In genomic region chr9:64232257-64232957, GRCm38 (mm10) we compare ENCODE assay signal across 8 mouse cellular contexts. TPM values are rescaled to one million over a fixed set of nuclear protein-coding genes. Genes with fewer than 3 reads are reported as not detected.
A peak's percentile ranks its signal among the peaks of the same experiment; 100 is the strongest.
DNase-seq lines count a peak whose midpoint lies in the region; ATAC-seq lines count a peak whose summit lies in the region.

No protein-coding gene starts in this region.

- no peak overlapping the region for H3K4me3 ChIP-seq in heart, embryonic 15.5 days

- 0 out of 2 replicates have a peak overlapping the region, but pooled peaks have one; percentile 23 for H3K4me2 ChIP-seq in heart, embryonic 15.5 days

- WGBS in heart, embryonic 15.5 days = 51% methylated on average over 9 of the region's 9 CpGs

- DNase-seq in kidney, adult 18-20 months = peak; percentile 28
- DNase-seq in kidney, adult 8-10 months = no peak
- DNase-seq in embryo, embryonic 9.5 days (ENCODE audit: extremely low spot score) = peak; percentile 13
- DNase-seq in kidney, postnatal 36 days = peak; percentile 30 to 43
- no peak for DNase-seq in thymus, postnatal 25 days
- DNase-seq in left cerebral cortex, postnatal 36 days (ENCODE audit: low spot score in 2 of 2) = no peak
- DNase-seq in ovary, adult 18-20 months (ENCODE audit: low spot score) = no peak

- no peaks in the 10 kb centered on the region for H3K27me3 ChIP-seq in heart, embryonic 15.5 days

- no peaks in the 10 kb centered on the region for H3K9me3 ChIP-seq in heart, embryonic 15.5 days (replicated peaks)

- H3K9ac ChIP-seq in heart, embryonic 15.5 days = no peak overlapping the region

- H3K36me3 ChIP-seq in heart, embryonic 15.5 days = no peaks in the 10 kb centered on the region

- intact Hi-C loops in left cerebral cortex, postnatal 36 days (cut with DNase I) = no loop called here

- no peak for ATAC-seq in heart, embryonic 15.5 days (replicated peaks; ENCODE audit: insufficient number of reproducible peaks, insufficient read depth, low FRiP score, low read depth)

- peak overlapping the region; percentile 67 for H3K27ac ChIP-seq in heart, embryonic 15.5 days

- peaks cover 35% of the 10 kb centered on the region for H3K4me1 ChIP-seq in heart, embryonic 15.5 days (replicated peaks)

RNA-seq across cellular contexts. Expression of gene Uchl4, which starts 2.6 kb away (rescaled TPM):
- polyA plus RNA-seq in heart, embryonic 15.5 days (2015; fragmentation: Nextera tagmentation; extraction: Ambion mirVana) = 1.3 and 2.0 TPM in 2 replicates
- 1 to 10 TPM; 2.4 to 2.7 TPM for total RNA-seq in left cerebral cortex, postnatal 36 days (2021)

RNA-seq across cellular contexts. Expression of gene Map2k1, which starts 21.0 kb away (rescaled TPM):
- polyA plus RNA-seq in heart, embryonic 15.5 days (2015; fragmentation: Nextera tagmentation; extraction: Ambion mirVana) = 78.3 and 80.8 TPM in 2 replicates
- total RNA-seq in left cerebral cortex, postnatal 36 days (2021) = 100 to 1,000 TPM; 280 to 296 TPM

RNA-seq across cellular contexts. Expression of gene Tipin, which starts 49.0 kb away (rescaled TPM):
- polyA plus RNA-seq in heart, embryonic 15.5 days (2015; fragmentation: Nextera tagmentation; extraction: Ambion mirVana) = 98.0 and 113 TPM in 2 replicates
- total RNA-seq in left cerebral cortex, postnatal 36 days (2021) = 10 to 100 TPM; 16.8 to 27.1 TPM

RNA-seq across cellular contexts. Expression of gene Snapc5, which starts 53.3 kb away (rescaled TPM):
- polyA plus RNA-seq in heart, embryonic 15.5 days (2015; fragmentation: Nextera tagmentation; extraction: Ambion mirVana) = 29.6 and 29.9 TPM in 2 replicates
- 10 to 100 TPM; 20.5 to 22.4 TPM for total RNA-seq in left cerebral cortex, postnatal 36 days (2021)

RNA-seq across cellular contexts. Expression of gene Rpl4, which starts 59.2 kb away (rescaled TPM):
- 648 and 701 TPM in 2 replicates for polyA plus RNA-seq in heart, embryonic 15.5 days (2015; fragmentation: Nextera tagmentation; extraction: Ambion mirVana)
- 100 to 1,000 TPM; 475 to 553 TPM for total RNA-seq in left cerebral cortex, postnatal 36 days (2021)

Comparison
In these comparisons a context has a peak if more than half of its experiments do, and no peak if none do; other contexts are left out.
1. DNase-seq: peak in kidney, adult 18-20 months (single experiment), embryo, embryonic 9.5 days (single experiment) and kidney, postnatal 36 days (2 of 2); none in kidney, adult 8-10 months (0 of 2), thymus, postnatal 25 days (single experiment), left cerebral cortex, postnatal 36 days (0 of 2) and ovary, adult 18-20 months (single experiment).